Mouse (Mus musculus): ENCODE data around the gene Mthfs.
"Not testable (repeated sequence)": the region's sequence is repeated elsewhere in the genome, so short reads cannot be mapped to it uniquely, and the experiment has no call there.

Gene Mthfs

DNA sequence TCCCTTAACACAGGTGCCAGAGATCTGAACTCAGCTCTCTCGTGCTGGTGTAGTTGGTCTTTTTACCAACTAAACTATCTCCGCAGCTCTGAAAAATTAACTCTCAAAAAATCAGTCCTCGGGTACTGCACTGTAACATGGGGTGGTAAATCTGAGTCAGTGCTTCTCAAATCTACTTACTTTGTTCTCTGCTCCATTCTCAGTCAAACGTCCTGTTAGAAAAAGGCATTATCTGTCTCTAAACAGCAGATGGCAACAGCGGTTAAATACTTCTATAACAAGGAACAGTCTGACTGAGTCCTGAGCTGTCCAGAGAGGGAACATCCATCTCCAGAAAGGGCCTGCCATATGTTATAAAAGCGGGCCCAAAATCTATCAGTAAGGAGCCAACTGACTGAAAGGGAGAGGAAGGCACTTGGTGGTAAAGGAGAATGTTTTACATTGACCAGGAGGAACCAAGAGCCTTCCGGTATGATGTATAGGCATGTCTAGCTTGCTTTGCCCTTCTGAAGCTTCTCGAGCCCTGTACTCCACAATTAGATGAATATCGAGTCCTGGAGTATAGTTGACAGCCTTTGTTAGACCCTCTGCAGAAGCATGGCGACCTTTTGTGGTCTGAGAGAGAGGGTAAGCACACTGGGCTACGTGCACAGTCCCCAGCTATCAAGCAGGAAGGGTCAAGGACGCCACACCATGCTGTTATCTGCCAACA lies at the start of gene Mthfs:
Gene Mthfs, plus strand, starts transcription at position 324 of the 712 bp plus-strand sequence.
- peak in 1 of 2 experiments; percentile 31 for DNase-seq

DNA sequence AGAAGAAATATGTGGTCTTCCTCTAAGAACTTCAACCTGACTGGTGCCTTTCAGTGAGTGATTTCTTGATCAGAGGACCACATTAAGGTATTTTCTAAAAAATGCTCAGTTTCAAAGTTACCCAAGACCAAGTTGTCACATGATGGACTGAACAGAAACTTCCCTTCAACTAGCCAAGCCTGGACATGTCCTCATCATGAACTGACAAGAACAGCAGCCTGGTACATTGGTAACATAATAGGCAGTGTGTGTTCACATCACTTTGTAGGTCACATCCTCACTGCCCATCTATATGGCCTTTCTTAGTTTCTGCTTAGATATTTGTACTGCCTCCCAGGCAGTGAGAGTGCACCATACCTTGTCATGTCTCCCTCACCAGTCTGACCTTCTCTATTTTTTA lies 37.9 kb upstream of the Mthfs start:
- not testable (repeated sequence) for DNase-seq

DNA sequence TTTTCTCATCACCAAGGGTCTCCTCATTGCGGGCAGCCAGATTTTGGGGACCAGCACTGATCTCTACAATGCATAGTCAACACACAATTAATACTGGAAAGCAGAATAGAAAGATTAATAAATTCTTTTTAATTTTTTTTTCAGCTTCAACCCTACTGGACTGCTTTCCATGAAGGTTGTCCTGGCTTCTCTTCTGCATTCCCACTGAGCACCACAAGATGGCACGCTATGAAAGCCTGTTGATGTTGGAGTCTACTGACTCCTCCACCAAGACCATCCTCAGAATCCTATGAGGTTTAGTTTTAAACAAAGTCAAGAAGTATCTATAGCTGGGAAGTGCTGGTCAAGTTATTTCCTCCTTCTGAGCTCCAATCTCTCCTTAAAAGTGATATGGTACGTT lies 31.6 kb upstream of the Mthfs start:
- peak; percentile 66 to 75 for DNase-seq

- DNase-seq = not testable (repeated sequence)
These were observed 31.0 kb upstream of the Mthfs start for GRCm38 (mm10) chr9:89179469-89179868.

DNA sequence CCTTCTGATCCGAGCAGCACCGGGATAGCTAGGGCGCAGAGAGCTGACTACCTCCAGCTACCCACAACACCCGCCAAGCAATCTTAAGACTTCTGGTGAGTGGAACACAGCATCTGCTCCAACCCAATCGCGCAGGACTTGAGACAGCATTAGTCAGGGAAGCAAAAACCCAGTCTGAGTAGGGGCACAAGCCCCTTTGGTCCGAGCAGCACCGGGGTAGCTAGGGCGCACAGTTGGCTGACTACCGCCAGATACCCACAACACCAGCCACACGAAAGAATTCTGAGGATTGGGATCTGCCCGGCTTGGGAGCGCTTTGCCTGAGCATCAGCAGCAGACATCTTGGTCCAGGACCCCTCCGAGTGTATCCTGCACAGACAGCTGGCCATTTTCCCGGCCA lies 23.5 kb upstream of the Mthfs start:
- DNase-seq = not testable (repeated sequence)

DNA sequence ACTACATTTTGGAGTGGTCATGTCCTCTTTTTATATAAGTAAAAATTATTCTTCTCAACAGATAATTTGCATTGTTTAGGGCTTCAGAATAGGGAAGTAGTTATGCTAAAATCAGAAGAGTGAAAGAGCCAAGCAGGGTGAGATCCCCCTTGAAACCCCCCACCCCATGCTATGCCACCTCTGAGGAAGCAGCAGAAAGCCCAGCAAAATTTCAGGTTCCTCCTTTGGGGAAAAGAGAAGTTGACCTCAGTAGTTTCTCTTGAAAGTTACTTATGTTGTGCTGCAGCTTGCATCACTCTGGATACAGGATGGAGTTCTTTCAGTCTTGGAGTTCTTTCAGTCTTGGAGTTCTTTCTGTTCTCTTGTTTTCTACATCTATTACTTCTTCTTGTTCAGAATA lies 15.0 kb upstream of the Mthfs start:
- not testable (repeated sequence) for DNase-seq

- DNase-seq = not testable (repeated sequence)
These were observed 13.0 kb upstream of the Mthfs start for GRCm38 (mm10) chr9:89197509-89197908.

DNA sequence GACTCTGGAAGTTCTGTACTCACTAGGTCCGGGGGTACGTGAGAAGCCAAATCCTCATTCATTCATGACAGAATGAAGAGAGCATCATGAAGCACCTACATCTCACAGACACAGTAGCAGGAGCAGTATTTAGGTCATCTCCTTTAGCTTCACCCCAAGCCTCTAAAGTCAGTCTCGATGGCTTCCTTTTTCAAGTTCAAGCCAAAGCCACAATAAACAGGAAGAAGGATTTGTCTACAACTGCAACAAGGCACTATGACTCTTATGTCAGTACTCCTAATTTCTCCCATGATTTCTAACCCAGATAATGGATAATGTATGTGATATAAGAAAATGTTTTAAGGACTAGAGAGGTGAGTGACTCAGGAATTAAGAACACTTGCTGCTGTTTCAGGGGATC lies 12.1 kb upstream of the Mthfs start:
- not testable (repeated sequence) for DNase-seq

DNA sequence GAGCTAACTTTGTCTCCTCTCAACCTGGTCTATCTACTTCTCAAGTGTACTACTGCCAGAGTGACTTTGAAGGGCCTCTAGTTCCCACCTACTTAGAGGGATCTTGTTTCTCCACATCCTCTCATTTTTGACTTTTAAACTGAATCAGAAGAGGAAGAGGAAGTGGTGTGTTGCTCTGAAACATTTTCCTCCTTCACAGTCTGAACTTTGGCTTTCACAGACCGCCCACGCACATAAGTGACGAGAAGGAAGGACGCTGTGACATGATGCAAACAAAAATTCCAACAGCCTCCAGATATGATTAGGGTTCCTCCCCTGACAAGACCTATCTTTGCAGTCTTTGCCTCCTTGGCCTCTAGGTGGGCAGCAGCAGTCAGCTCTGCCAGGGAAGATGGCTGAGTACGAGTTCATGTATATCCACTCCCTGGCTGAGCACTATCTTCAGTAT lies 11.5 kb upstream of the Mthfs start, which contains the start of the genes Bcl2a1b and Gm29094:
Gene Bcl2a1b, plus strand, starts transcription at position 241 of the 448 bp plus-strand sequence.
Gene Gm29094, plus strand, starts transcription at position 411 of the 448 bp plus-strand sequence.
- DNase-seq = not testable (repeated sequence)

DNA sequence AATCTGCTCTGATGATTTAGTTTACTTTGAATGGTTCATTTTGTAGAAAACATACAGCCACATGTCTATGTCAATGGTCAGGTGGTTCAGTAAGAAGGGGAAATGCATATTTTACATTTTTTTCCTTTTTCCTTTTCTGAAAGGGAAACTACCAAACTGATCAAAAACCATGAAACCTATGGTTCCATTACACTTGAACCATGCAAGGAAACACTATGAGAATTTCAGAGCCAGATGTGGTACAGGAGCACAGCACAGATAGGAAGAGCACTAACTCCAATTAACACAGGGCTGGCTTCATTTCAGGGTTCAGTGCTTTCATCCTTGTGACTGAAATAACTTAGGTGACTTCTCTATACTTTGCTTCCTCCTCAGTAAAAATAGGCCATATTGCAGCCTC lies 8.2 kb upstream of the Mthfs start:
- not testable (repeated sequence) for DNase-seq

DNA sequence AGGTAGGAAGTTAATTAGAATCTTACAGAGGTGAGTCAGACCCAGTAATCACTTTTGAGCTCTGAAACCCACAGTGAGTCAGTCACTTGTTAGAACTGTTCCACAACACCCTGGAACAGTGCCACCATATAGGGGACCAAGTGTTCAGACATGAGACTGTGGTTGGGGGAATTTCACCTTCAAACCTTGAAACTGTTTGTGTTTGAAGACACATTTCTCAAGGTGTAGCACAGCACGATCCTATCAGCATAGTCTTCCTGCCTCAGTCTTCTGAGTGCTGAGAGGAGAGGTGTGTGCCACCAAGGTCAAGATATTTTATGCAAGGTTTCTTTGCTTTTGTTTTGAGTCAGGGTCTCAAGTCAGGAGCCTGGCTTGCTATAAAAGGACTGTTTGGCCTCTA lies 1.5 kb upstream of the Mthfs start:
- not testable (repeated sequence) for DNase-seq

DNA sequence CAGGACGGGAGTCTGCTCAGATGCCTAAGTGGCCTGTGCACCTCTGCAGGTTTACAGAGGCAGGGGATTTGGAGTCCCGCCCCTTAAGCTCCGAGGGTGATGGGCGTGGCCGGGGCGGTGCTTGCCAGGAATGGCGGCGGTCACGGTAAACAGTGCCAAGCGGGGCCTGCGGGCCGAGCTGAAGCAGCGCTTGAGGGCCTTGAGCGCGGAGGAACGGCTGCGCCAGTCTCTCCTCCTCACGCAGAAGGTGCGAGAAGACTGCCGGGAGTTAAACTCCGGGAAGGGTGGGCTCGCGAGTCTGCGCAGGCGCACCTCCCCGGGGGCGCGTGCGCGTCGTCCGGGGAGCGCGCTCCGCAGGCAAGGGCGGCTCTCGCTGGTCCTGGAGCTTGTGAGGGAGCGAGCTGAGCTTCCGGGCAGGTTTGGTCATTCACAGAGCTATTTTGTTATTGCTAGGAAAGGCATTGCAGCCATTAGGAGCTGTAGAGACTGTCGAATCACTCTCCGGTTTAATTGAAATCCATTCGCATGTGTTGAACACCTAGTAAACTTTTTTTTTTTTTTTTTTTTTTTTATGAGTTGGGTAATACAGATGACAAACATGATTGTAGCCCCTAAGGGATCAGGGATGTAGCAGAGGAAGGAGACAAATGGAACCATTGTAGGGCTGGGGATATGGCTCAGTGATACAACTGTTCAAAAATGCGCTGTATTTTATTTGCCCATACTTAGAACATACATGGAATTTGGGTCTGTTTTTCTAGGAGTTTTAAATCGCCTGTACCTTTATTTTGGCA lies 786 bp downstream of the Mthfs start:
- DNase-seq = peak; percentile 89 to 91

DNA sequence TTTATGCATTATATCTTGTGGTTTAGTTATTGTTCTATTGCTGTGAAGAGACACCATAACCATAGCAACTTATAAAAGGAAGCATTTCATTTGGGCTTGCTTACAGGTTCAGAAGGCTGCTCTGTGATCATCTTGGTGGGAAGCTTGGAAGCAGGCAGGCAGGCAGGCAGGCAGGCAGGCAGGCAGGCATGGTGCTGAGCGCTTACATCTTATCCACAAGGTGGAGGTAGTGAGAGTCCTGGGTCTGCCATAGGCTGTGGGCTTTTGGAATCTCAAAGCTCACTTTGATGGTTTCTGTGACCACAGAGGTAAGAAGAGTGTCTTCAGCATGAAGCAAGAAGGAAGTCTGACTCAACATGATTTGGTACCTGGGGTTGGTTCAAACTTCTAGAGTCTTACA lies 2.0 kb downstream of the Mthfs start:
- peak; percentile 34 to 40 for DNase-seq

DNA sequence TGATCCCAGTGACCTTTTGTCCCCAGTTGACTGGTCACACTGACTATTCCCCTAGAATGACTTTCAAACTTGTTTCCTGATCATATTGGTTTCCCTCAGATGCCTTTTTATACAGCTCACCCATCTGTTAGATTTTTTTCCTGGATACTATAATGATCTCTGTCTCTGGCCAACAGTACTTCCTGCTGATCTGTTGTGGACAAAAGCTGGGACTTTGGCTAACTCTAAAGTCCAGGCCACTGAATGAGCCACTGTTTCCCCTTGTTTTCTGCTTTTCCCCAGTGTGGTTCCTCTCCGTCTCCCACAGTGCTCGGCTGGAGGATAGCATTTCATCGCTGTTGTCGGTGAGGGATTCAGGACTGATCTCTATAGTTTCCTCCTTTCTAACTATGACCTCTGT lies 7.7 kb downstream of the Mthfs start:
- not testable (repeated sequence) for DNase-seq

DNA sequence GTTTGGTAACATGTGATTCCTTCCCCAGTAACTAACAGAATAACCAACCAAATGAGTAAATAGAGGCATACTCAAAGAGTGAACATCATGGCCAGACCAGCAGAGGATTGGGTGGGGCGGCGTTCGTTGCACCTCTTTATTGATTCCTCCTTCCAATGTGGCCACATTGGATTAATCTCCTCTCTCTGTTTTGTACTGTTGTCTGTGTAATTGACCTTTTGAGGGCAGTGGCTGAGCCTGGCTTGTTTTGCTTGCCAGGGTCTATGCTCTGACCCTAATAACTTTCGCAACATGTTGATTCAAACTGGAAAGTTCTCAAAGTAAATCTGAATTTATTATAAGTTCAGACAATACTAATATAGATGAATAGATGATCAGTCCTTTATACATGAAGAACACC lies 9.2 kb downstream of the Mthfs start:
- DNase-seq = not testable (repeated sequence)

DNA sequence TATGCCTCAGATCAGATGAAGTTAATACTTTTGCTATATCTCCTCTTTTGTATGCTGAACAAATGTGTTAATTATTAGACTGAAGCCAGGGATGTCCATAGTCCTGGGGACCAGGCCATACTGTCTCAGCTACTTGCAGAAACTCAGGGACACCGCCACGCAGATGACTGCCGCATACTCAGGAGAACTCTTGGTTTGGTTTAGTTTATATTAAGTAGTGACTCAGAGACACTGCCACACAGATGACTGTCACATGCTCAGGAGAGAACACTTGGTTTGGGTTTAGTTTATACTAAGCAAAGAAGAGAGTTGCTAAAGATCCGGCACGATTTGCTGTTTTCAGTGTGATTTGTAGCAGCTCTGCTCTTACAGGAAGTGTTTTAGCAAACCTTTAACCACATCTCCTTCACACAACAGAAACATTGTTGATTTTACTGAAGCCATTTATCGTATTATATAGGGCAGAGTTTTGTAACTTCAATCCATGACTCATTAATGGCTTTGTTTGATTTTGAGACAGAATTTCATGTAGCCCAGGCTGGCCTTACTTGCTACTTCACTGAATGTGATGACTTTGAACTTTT lies 10.3 kb downstream of the Mthfs start:
- DNase-seq = not testable (repeated sequence)

- no peak for DNase-seq
These were observed 15.6 kb downstream of the Mthfs start for GRCm38 (mm10) chr9:89226071-89226470.

GRCm38 (mm10) chr9:89228122-89228521 lies 17.6 kb downstream of the Mthfs start:
- DNase-seq = no peak

- peak; percentile 33 to 39 for DNase-seq
These were observed 20.5 kb downstream of the Mthfs start for GRCm38 (mm10) chr9:89230897-89231497.

DNA sequence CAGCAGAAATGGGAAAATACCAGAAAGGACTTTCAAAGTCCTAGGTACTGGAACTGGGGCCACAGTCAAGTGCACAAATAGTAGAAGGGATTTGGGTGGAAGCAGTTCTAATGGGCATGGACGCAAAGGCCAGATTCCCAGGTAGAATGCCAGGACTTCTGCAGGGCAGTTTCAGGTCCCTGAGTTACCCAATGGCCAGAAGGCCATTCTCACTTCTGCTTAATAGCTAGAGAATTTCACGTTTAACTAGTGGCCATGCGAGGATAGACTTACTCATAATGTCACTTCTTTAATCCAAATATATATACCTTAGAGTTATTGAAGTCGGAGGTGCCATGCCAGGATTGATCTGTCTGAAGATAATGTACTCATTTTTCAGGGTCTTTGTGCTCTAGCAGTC lies 26.7 kb downstream of the Mthfs start:
- not testable (repeated sequence) for DNase-seq

DNA sequence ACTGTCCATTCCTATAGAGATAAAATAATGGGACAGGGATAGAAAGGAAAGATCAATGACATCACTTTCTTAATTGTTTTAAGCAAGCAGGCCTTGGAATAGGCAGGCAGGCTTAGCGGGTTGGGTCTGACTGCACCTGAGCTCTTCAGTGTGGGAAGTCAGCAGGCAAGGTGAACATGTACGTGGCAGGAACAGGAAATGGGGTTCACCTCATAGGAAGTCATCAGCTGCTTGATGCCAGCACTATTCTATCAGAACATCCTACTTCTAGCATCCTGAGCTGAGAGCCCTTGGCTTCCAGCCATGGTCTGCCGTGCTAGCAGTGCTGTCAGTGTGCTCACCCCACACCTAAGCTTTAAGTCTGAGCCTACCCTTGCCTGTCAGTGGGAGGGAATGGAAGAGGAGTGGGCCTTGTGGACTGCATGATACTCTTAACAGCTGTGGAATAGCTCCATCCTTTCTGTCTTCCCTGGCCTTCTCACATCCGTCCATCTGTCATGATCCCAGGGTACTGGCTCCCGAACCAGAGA lies 28.6 kb downstream of the Mthfs start:
- DNase-seq = peak; percentile 32 to 50

DNA sequence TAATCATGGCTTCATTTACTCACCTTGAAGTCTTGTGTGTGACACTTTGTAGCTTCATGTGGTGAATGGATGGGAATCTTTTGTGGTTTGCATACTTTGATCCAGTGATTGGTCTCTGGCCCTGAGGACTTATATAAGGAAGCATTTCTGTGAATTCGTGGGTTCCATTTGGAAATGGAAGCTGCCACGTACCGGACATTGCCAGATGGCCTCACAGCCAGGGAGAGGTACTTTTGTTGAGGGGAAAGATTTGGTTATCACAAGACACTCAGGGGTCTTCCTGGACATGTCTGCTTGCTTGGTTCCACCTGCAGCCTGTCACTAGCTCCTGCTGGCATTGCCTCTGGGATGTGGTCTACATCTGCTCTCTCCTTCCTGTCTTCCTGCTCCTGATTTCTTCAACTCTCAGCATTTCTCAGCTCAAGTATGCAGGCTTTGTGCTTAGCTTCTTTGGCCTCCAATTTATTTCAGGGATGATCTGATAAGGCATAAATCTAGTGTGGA lies 30.1 kb downstream of the Mthfs start:
- DNase-seq = peak; percentile 58 to 59
